Mouse (Mus musculus) embryonic fibroblast, embryonic 13.5 days (primary cell): Measurements from ENCODE around the gene Siglece.

Experiments
- CTCF ChIP-seq: IDR thresholded peaks from 2 replicates; pipeline ENCODE4 v1.5.1; 2011; ENCODE audit warnings: mild to moderate bottlenecking, control low read depth, low read length, moderate library complexity, borderline replicate concordance; ENCODE audit not compliant: insufficient read depth
- POLR2A ChIP-seq: IDR thresholded peaks from 2 replicates; pipeline ENCODE4 v1.6.1; 2011; ENCODE audit warnings: low read depth, mild to moderate bottlenecking, control low read depth, low read length, moderate library complexity

- TF ChIP-seq CTCF (no peak), POLR2A (no peak)
These were observed 26.0 kb downstream of the Siglece start for GRCm38 (mm10) chr7:43633940-43634339.
